Mouse (Mus musculus) gastrocnemius, postnatal 10 days (tissue): Measurements from ENCODE around the gene Ppfia3. TPM values are rescaled to one million over a fixed set of nuclear protein-coding genes. Genes with fewer than 3 reads are reported as not detected.
A peak's percentile ranks its signal among the peaks of the same experiment; 100 is the strongest.
"Not testable (repeated sequence)": the region's sequence is repeated elsewhere in the genome, so short reads cannot be mapped to it uniquely, and the experiment has no call there.

Experiments used
- DNase-seq: peaks from one replicate; pipeline ENCODE4 v3.0.0; 2021; ENCODE audit warnings: mixed read lengths
- long read RNA-seq, 2 experiments: library from polyadenylated mRNA; stranded (forward); transcript quantifications; one replicate each; pipeline ENCODE4 v2.0.0; 2021
- total RNA-seq, 2 experiments: library from RNA; stranded (reverse); gene quantifications; 2 replicates each; pipeline ENCODE4 v1.2.3; 2021

Gene Ppfia3
- total RNA-seq: under 1 TPM; 0.89 to 0.97 TPM
- long read RNA-seq, experiment 1, partial matches to known transcripts: 1 of 2 reads
- long read RNA-seq, experiment 1, other reads (novel, unspliced or antisense): 1 of 2 reads
- long read RNA-seq, experiment 2, partial matches to known transcripts: 3 of 3 reads
- long read RNA-seq, experiment 2, other reads (novel, unspliced or antisense): 0 of 3 reads

DNA sequence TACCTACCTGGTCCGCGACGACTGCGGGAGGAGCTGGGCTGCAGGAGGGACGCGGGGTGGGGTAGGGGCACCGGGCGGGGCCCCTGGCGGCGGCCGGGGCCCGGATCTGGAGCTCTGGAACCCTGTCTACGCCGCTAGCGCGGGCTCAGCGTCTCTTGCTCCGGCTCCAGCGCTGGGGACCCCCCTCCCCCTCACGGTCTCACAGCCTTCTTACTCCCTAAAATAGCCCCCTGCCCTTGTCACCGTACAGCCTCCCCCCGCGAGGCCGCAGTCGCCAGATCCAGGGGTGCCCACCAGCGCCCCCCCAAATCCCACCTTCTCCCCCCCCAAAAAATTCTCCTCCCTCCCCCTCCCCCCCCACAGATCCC is at the start of gene Ppfia3:
TSS of gene Ppfia3 (minus strand) at position 368 of the 368 bp plus-strand sequence.
- no peak for DNase-seq

DNA sequence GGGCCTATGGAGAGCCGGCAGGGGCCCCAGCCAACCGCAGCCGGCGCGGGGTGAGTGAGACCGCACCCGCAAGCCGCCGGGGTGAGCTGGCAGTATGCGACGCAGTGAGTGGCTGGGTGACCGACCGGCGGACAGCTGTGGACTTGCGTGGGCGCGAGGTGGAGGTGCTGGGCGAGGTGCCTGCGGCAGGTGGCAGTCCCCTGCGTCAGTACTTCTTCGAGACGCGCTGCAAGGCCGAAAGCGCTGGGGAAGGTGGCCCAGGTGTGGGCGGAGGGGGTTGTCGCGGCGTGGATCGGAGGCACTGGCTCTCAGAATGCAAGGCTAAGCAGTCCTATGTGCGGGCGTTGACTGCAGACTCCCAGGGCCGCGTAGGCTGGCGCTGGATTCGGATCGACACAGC is 48.8 kb upstream of the Ppfia3 start:
- no peak for DNase-seq

DNA sequence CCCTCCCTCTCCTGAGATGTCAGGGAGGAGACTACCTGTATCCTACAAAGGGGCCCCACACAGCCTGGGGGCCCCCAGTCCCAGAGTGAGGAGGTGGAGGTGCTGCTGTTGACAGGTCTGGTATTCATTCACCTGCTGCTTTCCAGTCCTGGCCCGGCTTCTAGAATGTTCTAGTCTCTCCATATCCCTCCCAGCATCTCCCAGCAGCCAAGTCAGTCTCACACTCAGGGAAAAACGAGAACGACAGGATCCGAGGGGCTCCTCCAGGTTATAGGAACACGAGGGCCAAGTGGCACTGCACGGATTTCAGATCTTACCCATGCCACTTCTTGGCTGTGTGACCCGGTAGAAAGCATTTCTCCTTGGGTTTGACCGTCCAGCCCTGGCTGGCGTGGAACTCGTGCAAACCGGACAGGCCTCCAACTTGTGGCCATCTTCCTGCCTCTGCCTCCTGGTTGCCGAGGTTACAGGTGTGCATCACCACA is 48.0 kb upstream of the Ppfia3 start:
- no peak for DNase-seq

DNA sequence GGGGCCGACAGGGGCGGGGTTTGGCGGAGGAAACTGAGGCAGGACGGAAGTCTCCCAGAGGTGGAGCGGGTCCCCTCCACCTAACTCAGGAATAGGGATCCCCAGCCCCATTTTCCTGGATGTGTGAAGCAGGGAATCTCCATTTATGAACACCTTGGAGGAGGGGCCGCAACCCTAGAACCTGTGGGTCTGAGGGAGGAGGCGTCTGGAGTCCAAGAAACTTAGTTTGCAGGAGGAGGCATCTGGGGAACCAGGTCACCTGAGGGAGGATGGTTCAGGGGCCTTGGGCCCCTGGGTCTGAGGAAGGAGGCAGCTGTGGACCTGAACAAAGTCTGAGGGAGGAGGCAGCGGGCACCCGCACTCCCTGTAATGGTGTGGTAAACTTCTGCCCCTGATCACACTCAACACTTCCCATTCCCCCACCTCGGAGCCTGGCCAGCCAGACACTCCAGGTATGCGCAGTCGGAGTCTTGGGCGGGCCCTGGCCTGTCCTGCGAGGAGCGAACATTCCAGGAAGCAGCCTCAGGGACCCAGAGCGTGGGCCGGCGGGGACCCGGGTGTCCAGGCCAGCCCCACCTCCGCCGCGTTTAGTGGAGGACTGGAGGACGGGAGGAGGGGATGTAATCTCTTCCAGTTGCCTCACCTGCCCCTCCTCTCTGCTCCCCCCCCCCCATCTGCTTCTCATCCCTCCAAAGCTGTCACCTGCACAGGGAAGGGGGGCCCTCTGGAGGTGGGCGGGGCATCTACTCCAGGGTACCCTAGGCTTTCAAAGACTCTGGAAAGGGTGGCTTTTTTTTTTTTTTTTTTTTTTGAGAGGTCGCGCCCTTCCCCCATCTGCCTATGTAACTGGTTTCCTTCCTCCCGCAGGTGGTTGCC is 47.3 kb upstream of the Ppfia3 start:
- peak; percentile 11 for DNase-seq

DNA sequence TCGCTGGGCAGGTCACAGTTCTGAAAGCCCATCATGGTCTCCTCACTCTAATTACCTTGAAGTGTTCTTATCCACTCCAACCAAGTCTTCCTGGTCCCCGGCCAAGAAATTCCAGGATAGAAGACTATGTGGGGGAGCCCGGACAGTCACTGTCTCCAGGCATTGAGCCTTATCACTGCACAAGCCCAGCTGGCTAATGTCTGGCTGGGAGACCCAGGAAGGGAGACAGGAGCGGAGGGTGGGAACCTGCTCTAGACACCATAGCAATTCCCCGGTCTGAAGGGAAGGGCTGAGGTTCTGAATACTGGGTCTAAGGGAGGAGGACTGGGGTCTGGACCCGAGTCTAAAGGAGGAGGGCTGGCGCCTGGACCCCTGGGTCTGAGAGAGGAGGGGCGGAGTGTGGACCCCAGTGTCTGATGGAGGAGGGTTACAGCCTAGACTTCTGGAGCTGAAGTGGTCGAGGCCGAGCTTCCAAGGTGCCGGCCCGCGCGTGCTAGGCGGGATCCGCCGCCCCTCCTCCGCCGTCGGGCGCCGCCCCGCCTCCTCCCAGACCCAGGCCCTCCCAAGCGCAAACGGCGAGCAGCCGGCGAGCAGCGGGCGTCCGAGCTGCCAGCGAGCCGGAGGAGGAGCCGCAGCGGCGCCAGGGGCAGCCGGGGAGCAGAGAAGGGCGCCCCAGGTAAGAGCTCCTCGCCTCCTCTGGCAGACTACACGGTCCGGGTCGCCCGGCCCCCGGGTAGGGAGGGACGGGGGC is 46.5 kb upstream of the Ppfia3 start, which contains the start of gene Ntf5:
TSS of gene Ntf5 (plus strand) at position 583 of the 751 bp plus-strand sequence.
- DNase-seq: peak; percentile 39

DNA sequence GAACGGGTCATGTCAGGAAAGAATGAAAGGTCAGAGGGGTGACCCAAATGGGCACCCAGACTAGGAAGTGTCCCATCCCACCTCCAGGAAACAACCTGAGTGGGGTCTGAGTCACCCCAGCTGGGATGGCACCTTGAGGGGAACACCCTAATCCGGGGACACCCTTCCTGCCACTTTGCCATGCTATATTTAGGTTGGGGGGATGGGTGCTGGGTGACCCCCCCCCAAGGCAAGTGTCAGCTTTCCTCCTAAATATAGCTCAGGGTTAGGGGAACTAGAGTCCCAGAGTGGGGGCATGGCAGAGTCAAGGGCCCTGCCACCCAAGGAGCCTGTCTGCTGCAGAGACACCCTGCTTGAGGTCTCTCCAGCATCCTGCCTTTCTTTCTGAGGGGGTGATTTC is 45.6 kb upstream of the Ppfia3 start:
- DNase-seq: peak; percentile 6

DNA sequence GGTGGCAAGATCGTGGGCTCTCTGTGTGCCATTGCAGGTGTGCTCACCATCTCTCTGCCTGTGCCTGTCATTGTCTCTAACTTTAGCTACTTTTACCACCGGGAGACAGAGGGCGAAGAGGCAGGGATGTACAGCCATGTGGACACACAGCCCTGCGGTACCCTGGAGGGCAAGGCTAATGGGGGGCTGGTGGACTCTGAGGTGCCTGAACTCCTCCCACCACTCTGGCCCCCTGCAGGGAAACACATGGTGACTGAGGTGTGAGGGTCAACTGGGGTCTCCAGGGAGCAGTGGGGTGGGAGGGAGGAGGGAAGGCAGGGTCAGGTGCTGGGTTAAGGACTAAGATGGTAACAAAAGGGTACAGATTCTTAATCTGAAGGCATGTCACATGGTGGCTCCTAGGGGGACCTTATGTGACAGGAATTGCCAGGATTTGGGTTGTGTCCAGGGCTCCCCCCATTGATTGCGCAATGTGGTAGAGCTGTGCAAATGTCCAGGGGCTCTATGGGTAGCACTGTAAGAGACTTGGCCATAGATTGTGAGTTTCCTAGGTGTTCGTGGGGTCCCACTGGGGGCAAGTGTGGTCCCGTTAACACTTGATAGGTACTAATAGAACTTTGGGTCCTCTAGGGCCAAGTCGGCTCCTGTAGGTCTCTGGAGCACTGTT is 42.8 kb upstream of the Ppfia3 start:
- no peak for DNase-seq

DNA sequence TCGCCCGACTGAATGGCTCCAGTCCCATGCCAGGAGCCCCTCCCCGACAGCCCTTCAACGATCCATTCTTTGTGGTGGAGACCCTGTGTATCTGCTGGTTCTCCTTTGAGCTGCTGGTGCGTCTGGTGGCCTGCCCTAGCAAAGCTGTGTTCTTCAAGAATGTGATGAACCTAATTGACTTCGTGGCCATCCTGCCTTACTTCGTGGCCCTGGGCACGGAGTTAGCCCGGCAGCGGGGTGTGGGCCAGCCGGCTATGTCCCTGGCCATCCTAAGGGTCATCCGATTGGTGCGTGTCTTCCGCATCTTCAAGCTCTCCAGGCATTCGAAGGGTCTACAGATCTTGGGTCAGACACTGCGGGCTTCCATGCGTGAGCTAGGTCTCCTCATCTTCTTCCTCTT is 42.1 kb upstream of the Ppfia3 start:
- no peak for DNase-seq

DNA sequence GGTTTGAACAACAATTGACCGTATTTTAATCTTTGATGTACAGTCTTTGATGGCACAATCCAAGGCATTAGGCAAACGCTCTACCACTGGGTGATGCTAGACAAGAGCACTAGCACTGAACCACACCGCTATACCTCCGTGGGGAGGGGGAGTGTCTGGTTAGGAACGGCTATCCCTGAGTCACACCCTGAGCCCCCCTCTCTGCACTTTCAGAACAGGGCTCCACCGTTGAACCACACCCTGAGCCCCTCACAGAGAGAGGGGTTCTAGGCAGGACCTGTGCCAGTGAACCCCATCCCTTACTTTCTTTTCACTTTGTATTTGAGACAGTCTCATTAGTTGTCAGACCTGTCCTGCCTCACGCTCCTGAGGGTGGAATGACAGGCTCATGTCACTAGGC is 41.5 kb upstream of the Ppfia3 start:
- DNase-seq: peak; percentile 1

DNA sequence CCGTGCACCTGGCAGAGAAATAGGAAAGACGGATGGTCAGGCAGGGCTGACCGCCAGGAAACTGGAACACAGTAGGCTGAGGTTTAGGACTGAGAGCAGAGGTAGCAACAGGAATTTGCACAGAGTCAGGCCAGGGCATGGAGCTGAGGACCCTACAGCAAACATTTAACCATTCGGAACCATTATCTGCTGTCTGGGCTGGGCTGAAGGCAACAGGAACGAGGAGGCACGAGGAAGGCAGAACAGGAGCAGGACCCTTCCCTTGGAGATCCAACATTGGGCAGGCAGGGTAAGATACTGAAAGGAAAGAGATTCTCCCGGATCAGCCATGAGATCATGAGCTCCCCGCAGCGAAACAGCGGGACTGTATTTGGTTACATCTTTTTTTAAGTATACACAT is 41.0 kb upstream of the Ppfia3 start:
- DNase-seq: no peak

DNA sequence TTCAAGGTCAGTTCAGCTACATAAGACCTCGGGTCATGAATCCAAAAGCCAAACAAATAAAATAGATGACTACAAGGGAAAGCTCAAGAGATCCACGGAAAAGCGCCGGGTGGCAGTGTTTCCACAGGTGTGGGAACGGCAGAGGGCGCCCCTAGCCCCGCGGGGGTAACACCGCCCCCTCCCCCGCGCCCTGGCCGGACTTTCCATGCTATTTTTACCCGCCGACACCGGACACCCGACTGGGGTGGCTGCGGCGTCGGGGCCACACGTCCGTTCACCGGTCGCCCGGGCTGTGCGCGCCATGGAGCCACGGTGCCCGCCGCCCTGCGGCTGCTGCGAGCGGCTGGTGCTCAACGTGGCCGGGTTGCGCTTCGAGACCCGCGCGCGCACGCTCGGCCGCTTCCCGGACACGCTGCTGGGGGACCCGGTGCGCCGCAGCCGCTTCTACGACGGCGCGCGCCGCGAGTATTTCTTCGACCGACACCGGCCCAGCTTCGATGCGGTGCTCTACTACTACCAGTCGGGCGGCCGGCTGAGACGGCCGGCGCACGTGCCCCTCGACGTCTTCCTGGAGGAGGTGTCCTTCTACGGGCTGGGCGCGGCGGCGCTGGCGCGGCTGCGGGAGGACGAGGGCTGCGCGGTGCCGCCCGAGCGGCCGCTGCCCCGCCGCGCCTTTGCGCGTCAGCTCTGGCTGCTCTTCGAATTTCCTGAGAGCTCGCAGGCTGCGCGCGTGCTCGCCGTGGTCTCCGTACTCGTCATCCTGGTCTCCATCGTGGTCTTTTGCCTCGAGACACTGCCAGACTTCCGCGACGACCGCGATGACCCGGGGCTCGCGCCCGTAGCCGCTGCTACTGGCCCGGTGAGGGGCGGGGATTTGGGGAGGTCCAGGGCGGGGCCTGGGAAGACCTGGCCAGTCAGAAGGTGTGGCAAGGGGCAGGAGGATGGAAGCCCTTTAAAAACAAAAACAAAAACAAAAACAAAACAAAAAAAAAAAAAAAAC is 39.6 kb upstream of the Ppfia3 start:
- peak; percentile 70 for DNase-seq

DNA sequence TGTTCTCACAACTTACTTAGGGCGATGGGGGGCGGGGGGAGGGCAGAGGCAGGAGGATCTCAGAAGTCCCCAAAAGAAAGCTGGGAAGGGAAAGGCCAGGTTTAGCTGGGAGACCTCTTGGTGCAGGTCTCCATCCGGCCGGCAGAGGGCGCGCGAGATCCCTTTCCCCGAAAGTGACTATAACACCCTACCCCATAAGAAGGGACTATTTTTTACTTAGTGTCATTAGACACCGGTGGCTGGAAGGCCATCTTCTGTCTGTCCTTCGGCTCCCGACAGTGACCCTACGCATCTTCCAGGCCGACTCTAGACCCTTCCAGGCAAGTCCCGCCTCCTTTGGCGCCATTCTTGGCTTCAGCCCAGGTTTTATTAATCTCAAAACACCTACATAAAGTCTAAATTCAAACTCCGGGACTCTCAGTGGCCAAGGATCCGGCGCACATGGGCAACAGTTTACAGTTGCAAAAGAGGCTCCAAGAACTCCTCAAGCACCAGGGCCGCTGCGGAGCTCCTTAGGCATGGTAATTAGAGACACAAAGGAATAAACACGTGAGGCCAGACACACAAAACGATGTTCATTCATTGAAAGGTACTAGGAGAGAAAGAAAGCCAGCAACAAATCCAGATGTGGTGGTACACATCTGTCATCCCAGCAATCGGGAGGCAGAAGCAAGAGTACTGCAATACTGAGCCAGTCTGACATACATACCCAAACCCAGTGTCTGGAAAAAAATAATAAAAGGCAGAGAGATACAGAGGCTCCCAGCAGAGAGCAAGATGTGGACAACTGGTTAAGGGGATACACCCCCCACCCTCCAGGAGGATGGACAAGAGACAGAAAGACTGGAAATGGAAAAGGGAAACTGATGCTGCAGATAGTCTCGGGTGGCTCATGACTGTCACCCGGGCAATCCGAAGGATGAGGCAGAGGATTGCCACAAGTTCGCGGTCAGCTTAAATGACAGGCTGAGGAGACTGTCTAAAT is 38.6 kb upstream of the Ppfia3 start, which contains the start of gene Kcna7:
TSS of gene Kcna7 (plus strand) at position 563 of the 985 bp plus-strand sequence.
- DNase-seq: peak; percentile 83

DNA sequence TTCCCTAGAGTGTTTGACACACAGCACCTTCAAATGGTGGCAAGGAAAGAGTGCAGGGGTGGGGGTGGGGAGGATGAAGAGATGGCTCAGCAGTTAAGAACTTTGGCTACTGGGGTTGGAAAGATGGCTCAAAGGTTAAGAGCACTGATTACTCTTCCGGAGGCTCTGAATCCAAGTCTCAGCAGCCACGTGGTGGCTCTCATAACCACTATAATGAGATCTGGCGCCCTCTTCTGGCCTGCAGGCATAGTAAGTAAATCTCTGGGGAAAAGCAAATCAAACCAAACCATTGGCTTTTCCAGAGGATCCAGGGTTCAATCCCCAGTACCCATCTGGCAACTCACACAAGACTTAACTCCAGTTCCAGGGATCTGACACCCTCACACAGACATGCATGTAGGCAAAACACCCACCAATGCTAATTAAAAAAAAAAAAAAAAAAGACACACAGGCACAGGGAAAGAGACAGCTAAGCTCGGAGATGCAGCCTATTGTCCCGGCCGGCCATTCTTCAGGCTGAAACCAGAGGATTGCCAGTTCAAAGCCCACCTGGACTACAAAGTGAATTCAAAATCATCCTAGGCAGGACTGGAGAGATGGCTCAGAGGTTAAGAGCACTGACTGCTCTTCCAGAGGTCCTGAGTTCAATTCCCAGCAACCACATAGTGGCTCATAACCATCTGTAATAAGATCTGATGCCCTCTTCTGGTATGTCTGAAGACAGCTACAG is 36.9 kb upstream of the Ppfia3 start:
- DNase-seq: peak; percentile 70

DNA sequence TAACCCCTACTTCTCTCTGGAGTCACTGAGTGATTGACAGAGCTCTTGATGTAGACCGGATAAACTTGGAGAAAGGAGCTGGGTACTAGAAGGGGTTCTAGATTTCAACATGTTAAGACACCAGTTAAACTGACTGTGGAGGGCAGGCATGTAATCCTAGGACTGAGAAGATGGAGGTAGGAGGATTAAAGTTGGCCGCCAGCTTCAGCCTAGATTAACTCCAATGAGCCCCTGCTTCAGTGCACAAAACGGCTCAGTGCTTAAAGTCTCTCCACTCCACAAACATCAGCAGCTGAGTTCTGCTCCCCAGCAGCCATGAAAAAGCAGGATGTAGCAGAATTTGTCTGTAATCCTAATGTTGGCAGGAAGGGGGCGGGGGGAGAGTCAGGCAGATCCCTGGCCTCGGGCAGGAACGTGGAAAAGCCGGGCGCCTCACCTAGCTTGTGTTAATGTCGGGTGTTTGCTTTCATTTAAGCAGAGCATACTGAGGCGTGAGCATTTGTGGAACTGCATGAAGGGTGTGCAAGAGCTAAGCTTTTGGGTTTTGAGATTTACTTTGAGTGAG is 34.8 kb upstream of the Ppfia3 start:
- no peak for DNase-seq

DNA sequence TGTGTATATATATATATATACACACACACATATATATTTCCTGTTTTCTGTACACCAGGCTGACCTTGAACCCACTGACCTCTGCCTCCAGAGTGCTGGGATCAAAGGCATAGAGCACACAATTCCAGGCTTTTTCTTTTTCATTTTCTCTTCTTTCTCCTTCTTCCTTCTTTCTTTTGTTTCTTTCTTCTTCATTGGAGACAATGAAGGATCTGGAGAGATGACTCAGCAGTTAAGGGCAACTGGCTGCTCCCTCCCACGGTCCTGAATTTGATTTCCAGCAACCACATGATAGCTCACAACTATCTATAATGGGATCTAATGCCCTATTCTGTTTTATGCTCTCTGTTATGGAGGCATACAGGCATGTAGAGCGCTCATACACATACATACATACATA is 30.0 kb upstream of the Ppfia3 start:
- DNase-seq: no peak

DNA sequence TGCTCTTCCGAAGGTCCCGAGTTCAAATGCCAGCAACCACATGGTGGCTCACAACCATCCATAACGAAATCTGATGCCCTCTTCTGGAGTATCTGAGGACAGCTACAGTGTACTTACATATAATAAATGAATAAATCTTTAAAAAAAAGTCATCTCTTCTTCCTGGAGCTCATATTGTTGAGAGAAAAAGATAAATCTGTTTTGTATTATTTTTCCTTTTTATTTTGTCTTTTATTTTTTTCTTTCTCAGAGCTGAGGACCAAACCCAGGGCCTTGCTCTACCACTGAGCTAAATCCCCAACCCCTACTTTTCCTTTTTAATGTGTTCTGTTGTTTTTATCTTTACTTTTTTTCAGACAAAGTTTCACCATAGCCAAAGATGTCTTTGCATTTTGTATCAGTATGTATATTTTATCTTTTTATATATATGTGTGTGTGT is 29.5 kb upstream of the Ppfia3 start:
- DNase-seq: not testable (repeated sequence)

DNA sequence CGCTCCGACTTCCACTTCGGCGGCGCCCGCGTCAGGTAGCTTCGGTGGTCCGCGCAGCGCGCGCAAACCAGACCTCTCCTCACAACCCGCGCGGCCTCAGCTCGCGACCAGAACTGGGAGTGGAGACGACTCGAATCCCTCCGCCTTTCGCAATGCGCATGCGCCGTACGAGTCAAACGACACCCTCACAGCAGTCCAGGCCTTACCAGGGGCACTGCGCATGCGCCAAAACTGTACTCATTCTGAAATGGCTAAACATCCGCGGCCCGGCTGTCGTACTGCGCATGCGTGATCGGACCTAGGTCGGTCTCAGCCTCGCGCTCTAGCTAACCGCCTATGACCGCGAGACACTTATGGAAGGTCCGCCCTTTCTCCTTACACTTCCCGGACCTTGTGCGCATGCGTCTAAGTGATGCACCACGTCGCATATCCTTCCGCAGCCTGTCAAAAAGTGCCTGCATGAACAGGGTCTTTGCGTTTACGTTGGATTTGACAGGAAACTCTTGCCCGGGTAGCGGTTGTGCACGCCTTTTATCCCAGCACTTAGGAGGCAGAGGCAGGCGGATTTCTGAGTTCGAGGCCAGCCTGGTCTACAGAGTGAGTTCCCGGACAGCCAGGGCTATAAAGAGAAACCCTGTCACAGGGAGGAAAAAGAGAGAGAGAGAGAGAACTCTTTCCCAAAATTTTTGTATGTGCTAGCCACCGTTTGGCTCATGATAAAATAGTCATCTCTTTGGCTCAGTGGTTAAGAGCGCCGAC is 28.9 kb upstream of the Ppfia3 start, which contains the start of gene Snrnp70:
TSS of gene Snrnp70 (minus strand) at position 165 of the 759 bp plus-strand sequence.
- peak; percentile 100 for DNase-seq

DNA sequence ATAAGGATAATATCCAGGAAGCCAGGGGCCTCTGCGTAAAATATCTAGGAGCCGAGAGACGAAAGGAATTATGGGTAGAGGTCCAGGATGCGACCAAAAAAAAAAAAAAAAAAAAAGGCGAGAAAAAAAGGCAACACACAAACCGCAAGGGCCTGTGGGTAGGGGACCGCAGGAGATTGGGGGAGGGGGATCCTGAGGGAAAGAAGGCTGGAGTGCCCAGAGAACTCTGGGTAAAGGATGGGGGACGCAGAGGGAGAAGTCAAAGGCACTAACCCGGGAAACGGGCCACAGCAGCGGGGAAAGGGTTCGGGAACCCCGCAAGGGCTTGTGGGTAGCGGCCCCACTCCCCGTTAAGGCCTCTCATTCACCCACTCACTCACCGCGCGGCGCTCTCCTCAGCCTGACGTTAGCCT is 28.3 kb upstream of the Ppfia3 start:
- DNase-seq: no peak
